ENCODE assay signal across 20 mouse cellular contexts in genomic region chr19:25336731-25337130, GRCm38 (mm10).
"Had no signal": no experiment of that assay in that cellular context is flagged by ENCODE, and none has a peak within 500 bp of the region (broad histone marks: within the 10 kb centered on the region; RNA-seq: fewer than 3 reads in every experiment).

No protein-coding gene starts in this region.

- H3K9me3 ChIP-seq: limb, embryonic 10.5 days; limb, embryonic 13.5 days; midbrain, embryonic 12.5 days; midbrain, embryonic 15.5 days; neural tube, embryonic 12.5 days; neural tube, embryonic 15.5 days; stomach, embryonic 15.5 days had no signal

- H3K27me3 ChIP-seq: limb, embryonic 13.5 days; midbrain, embryonic 12.5 days; midbrain, embryonic 15.5 days; neural tube, embryonic 12.5 days; neural tube, embryonic 15.5 days; stomach, embryonic 15.5 days had no signal

- H3K9ac ChIP-seq: limb, embryonic 13.5 days; midbrain, embryonic 12.5 days; midbrain, embryonic 15.5 days; neural tube, embryonic 12.5 days; neural tube, embryonic 15.5 days; stomach, embryonic 15.5 days had no signal

- ATAC-seq: intestine, embryonic 16.5 days; midbrain, embryonic 15.5 days had no signal

- DNase-seq: kidney, adult 2 months; kidney, postnatal 25 days; layer of hippocampus, adult 9-11 months; lung, adult 2 months; lung, postnatal 14 days; lung, postnatal 4 days; retina, postnatal 1 day; right cerebral cortex, postnatal 25 days; spleen, adult 18-20 months; thymus, postnatal 25 days had no signal

- H3K36me3 ChIP-seq: limb, embryonic 10.5 days; limb, embryonic 13.5 days; midbrain, embryonic 12.5 days; midbrain, embryonic 15.5 days; neural tube, embryonic 12.5 days; neural tube, embryonic 15.5 days; stomach, embryonic 15.5 days had no signal

- H3K4me1 ChIP-seq: neural tube, embryonic 12.5 days; stomach, embryonic 15.5 days had no signal

- H3K4me2 ChIP-seq: limb, embryonic 13.5 days; midbrain, embryonic 12.5 days; midbrain, embryonic 15.5 days; neural tube, embryonic 12.5 days; neural tube, embryonic 15.5 days; stomach, embryonic 15.5 days had no signal

- H3K4me3 ChIP-seq: layer of hippocampus, adult 2 months; limb, embryonic 10.5 days; limb, embryonic 13.5 days; midbrain, embryonic 12.5 days; midbrain, embryonic 15.5 days; neural tube, embryonic 12.5 days; neural tube, embryonic 15.5 days; stomach, embryonic 15.5 days had no signal

- H3K27ac ChIP-seq: kidney, postnatal 0 days; layer of hippocampus, adult 2 months; limb, embryonic 10.5 days; limb, embryonic 13.5 days; midbrain, embryonic 12.5 days; midbrain, embryonic 15.5 days; neural tube, embryonic 12.5 days; neural tube, embryonic 15.5 days; stomach, embryonic 15.5 days had no signal
